Mouse (Mus musculus): ENCODE results near the gene Pld5.
"Not testable (repeated sequence)": the region's sequence is repeated elsewhere in the genome, so short reads cannot be mapped to it uniquely, and the experiment has no call there.

The Pld5 gene

DNA sequence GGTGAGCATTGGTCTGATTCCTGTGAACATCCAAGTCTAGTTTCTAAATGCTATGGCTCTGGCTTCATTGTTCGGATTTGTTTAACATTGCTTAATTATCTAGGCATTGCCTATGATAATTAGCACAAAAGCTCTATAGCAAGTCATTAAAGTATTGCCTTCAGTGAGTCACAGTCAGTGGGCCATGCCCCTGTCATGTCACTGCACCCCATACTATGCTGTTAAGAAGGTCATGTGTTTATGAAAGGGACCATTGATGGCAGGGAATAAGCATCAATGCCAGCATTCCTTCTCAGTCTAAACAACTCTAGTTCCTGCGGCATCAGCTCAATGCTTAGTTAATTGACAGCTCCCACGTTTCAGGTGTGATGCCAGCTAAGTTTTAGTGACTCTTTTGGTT, 239.1 kb downstream of the Pld5 start:
- DNase-seq, result no peak

DNA sequence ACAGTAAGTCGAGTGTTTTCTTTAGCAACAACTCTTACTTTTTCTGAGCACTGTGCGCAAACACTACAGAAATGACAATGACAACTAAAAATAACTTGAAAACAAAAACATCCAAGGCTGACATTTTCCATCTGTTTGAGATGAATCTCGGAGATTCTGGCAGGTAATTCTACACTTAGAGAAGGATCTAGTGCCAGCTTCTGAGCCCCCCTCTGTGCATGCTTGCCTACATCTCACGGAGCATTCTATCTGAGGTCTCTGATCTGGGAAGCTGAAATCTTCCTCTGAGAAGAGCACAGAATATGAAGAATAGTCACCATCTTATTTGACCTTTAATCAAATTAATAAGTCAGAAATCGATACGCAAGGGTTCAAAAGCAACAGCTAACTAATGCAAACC, 240.4 kb downstream of the Pld5 start:
- DNase-seq, result no peak

DNA sequence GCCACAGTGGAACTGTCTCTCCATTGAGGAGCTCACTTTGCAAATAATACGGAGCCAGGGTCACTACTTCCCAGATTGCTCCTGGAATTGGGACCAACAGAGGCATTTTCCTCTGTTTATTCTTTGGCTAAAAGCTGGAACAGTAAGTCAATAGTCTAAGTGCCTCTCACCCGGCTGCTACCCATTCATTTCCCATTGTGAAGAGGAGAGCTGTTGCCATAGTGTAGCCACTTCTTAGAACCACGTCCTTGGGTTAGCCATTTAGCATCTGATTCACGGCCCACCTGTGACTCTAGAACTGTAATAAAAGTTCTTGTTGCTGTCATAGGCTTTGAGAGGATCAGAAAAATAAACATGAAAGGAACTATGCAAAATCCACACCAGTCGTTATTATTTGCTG, 241.4 kb downstream of the Pld5 start:
- DNase-seq, result peak; percentile 14 to 38

DNA sequence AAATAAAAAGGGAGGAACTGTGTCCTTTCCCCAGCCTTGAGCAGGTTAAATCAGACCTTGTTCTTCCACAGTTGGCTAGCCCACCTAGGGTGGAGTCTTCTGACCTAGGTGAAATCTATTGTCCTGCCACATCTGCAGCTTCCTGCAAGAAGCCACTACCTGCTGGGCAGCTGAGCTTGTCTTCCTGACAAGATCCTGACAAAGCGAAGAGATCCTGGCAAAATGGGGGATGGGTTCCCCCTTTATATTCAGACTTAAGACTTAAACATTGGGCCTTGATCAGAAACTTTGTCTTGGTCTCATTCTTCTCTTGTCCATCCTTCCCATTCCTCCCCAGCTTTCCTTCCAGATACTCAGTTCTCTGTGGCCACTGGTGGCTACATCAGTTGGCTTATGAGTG, 246.0 kb downstream of the Pld5 start:
- DNase-seq, result no peak

DNA sequence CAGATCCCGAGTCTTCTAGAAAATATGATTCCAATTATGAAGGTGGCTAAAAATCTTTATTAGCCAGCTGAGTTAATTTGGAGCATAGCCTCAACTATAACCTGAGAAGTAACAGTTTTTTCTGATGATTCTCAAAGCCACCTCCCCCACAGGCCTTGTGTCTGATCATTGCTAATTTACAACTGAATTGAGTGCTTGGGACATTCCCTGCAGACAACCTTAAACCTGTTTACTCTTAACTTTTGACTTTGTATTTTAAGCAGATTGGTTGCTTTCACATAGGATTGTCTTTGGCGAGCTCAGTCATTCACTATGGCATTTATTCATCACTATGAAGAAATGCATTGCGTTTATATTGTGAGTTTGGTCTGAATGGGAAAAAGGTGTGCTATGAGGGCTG, 246.7 kb downstream of the Pld5 start:
- no peak for DNase-seq

DNA sequence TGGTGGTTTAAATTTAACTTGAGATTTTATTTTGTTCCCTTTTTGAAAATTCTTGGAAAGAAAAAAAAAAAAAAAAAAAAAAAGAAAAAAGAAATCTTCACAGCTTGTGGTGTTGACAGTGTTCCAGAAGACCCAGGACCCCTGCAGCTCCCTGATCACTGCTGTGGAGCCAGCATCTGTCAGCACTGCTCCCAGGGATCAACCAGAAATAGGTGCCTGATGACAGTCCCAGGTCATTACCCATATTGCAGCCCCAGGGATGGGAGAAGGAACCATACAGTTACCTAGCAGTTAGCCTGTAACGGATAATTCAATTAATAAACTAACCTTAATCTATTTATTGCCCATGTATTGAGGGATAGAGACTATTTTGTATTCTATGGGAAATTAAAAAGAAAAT, 250.6 kb downstream of the Pld5 start:
- DNase-seq, result no peak

DNA sequence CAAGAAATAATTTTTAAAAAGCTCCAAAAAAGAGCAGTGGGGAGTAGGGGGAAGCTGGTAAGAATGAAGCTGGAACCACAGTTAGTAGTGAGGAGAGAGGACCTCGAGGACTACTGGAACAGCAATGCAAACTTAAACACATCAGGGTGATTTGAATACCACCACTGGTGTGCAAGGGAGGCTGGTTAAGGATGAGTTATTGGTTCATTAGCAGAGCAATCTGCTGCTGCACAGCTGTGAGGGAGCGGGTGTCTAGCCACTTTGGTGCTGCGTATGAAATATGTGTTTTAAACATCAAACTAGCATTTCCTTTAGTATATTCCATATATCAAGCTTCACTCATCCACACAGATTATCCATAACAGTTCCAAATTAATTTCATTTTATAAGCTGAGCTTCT, 256.6 kb downstream of the Pld5 start:
- DNase-seq, result no peak

DNA sequence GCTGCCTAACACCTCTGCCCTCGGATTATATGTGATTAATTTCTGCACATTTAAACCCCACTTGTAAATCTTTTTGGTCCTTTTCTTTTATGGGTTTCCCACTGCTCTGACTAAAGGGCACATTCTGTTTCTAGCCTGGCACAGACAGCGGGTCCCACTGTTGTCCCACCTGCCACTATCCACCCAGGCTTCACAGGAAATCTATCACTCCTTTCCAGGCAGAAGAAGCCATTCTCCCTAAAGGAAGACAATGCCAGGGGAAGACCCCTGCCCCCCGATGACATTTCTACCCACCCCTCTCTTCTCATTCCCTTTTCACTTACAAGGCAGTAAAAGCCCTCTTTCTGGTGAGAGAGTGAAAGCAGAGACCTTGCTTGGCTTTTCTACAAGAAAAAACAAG, 259.0 kb downstream of the Pld5 start:
- DNase-seq, result no peak

DNA sequence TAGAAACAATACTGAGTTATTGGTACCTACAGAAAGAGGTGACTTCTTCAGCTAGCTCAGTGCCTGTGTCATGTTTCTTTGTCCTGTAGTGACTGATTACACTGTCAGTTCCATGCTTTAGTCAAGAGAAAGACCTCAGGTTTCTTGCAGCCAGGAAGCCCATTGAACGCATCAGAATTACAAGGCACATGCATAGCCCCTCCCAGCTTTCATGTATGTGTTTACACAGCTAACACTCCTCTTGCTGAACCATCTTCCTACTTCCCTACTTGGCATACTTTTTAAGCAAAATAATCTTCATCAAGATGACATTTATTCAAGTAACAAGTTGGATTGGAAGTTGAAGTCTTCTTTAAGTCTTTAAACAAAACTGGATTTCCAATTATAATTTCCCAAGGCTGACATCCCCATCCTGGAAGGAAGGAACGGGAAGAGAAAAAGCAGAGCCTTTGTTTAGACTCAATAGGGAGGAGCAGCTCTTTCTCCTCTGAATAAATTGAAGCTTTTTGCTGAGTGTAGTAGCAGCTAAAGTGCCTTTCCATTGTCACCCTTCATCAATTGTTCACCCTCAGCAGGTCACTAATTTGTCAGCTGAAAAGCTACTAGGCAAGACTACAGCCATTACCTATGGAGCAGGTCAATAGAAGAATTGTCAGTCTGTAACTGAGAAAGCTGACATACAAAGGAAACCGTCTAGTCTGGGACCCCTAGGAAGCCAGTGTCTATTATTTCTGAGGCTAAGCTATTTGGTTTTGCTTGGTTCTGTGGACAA, 261.4 kb downstream of the Pld5 start:
- DNase-seq, result no peak

DNA sequence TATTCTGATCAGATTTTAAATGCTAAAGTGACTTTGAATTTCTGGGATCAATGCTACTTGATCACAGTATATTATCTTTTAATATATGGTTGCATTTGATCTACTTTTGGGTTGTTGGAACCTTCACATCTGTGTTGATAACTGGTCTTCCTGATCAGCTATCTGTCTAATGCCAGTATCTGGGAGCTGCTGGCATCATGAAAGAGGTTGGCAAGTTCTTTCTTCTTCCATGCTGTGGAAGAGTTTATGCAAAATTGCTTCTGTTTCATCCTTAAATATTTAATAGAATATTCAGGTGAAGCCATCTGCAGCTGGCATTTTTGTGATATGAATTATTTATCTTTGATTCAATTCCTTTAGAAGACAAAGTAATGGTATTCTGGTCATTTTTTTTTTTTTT, 263.6 kb downstream of the Pld5 start:
- no peak for DNase-seq

DNA sequence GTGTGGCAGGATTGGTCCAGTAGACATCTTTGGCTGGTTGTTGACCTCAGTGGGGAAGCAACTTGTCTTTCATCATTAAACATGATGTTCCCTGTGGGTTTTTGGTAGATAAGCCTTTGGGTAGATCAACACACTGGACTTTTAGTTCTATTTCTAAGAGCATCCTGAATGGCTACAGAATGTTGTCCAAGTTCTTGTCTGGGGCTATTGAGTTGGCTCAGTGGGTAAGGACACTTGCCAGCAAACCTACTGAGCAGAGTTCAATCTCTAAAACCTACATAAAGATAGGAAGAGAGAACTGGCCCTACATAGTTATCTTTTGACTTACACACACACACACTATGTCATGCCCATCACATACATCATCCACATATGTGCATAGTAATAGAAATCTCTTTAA, 264.0 kb downstream of the Pld5 start:
- no peak for DNase-seq

DNA sequence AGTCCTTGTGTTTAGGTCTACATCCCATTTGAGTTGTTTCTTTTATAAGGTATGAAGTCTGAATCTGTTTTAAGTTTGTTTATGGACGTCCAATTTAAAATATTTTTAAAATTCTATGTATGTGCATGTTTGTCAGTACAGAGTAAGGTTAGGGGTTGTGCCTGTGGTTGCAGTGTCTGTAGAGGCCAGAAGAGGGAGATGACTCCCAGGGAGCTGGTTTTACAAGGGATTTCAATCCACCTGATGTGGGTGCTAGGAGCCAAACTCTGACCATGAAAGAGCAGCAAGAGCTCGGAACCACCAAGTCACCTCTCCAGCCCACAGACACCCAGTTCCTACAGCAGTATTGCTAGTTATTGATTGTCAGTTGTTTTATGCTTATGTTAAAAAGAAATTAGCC, 266.7 kb downstream of the Pld5 start:
- no peak for DNase-seq

DNA sequence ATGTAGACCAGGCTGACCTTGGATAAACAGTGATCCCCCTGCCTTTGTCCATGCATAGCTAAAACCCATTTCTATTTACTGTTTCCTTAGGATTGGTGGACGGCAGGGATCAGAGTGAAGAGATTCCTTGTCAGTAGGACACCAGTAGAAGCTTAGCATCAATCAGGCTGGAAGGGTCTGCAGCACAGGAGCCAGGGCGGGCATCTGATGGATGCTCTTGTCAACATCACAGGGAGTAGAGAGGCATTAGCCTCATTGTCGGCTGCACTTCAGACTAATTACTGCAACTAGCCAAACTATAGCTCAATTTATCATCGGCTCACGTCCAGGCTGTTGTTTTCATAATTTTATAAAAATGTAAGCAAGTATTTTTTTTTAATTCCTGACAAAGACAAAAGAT, 274.5 kb downstream of the Pld5 start:
- no peak for DNase-seq

DNA sequence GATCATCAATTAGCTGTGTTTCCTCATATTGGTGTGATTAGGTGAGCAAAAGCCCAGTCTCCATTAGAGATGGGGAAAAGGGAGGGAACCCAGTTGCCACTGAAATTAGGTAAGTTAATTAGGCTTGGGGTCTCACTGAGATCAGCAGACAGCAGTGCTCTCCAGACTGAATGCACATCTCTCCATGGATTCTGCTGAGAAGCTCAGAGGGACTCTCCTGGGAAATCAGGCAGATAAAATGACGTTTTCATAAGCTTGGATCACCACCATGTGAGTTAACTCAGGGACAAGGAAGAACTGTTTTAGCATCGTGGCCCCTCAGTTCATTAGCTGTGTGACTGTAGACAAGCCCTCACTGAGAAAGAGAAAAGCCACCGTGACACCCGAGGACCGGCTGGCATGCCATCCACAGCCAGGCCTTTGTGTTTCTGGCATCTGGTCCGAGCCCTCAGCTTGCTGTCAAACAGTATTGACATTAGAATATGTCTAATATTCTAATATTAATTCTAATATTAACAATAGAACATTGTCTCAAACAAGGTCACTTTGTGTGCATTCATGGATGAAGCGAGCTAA, 277.9 kb downstream of the Pld5 start:
- DNase-seq, result no peak

DNA sequence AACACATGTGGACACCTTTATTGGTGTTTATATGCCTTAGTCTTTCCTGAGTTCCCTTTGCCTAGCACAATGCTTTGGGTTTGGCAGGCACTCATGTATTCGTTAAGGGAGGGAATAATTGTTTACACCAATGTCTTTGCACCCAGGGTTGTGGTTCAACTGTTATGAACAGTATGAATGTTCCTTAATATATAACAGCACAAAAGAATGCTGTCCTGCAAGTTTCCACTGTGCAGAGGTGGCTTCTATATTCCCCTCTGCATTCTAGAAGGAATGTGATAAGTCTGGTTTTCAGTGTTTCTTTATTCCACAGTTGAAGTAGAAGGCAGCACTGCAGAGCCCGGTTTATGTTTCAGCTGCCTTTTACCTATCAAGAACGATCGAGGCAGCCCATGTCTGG, 286.2 kb downstream of the Pld5 start:
- DNase-seq, result peak in 1 of 2 experiments; percentile 30

DNA sequence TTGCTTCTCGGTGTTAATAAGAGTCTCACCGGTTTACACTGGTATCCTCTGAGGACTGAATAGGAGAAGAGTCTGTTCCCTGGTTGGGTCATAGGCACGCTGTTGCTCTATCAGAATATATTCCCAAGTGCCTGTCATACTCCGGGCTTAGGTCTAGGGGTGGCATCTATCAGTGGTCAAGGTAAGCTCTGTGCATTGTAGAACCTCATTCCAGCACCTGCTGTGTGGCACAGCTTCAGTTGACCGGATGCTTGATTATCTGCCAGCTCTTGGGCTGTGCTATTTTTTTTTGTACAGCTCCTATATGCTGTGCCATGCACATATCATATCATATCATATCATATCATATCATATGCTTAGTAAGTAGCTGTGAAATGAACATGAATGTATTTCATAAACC, 286.7 kb downstream of the Pld5 start:
- DNase-seq, result no peak

DNA sequence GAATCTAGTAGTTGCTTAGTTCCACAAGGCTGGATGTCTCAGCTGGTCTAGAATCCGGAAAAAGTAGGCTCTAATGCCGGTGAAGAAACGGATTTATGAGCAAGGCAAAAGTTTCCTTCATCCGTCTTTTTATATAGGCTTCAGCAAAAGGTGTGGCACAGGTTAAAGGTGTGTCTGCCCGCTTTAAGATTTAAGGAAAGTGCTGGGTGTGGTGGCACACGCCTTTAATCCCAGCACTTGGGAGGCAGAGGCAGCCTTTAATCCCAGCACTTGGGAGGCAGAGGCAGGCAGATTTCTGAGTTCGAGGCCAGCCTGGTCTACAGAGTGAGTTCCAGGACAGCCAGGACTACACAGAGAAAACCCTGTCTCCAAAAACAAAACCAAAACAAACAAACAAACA, 296.1 kb downstream of the Pld5 start, which contains the start of gene Rbm8a2:
TSS of gene Rbm8a2 (minus strand) at position 101 of the 400 bp plus-strand sequence.
- DNase-seq, result not testable (repeated sequence)

DNA sequence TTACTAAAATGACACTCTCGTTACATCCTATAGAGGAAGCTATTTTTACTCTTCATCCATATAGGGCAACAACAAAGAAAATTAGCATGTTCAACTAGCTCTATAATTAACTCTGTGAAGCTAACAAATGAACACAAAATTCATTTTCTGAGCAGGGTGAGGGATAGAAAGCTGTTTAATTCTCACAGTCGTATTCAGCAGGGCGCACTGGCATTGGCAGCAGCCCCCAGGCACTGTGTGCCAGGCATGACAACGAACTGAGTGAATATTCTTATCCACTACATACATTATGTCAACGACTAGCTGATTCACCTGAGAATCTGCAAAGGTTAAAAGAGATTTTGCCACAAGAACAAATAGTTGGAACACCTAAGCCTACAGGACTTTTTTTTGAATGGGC, 304.4 kb downstream of the Pld5 start:
- no peak for DNase-seq

DNA sequence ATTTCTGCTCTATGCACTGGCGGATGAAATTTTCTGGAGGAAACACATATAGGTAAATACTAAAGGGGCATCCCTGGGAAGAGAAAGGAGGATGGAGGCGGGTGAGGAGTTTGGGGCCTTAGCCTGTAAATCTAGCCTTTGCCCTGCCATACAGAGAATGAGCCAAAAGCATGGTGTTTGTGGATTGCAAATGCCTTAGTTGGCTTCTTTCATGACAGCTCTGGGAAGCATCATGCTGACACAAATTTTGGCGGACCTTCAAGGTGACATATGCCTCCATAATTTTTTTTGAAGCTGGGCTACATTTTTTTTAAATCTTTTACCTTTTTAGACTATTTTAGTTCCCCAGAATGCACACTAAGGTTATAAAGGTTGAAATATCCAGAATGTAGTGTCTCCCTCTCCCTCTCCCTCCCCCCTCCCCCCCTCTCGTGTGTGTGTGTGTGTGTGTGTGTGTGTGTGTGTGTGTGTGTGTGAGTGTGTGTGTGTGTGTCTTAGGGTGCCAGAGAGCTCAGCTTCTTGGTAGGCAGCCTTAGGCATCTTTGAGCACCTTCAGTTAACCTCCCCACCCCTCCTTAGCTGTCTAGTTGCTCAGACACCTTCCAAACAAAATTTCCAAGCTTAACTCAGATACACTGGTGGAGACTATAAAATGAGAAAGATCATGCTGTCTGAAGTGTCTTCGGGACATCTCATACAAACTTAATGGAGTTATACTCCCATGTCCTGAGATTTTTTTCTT, 307.9 kb downstream of the Pld5 start:
- DNase-seq, result no peak

DNA sequence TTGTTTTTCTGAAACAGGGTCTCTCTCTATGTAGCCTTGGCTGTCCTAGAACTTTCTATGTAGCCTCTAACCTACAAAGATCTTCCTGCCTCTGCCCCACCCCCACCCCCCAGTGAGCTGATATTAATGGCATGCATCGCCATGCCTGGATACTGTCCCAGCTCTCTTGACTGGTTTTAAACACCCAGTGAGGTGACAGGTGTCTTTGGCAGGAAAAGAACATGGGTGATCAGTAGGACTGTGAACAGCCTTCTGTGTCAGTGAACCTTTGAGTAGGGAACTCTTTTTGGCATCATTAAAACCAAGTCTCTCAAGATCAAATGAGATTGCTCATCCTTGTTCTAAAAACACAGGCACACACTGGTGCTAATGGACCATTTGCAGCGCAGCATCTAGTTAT, 313.3 kb downstream of the Pld5 start:
- DNase-seq, result no peak

DNA sequence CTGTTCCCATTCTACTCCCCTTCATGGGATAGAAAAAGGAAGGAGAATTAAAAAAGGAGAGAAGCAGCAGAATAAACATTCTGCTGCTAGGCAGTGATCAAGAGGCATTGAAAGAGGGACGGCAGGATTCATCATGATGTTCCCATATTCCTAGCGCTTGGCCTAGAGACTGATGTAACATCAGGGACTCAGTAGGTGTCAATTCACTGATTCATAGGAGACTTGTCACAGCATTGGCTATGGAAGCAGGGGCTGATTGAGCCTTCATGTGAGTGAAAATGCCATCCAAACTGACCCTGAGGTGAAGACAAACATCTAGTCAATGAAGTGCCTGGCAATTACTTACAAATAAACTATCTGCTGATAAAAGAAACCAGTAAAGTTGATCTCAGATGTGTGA, 324.3 kb downstream of the Pld5 start:
- no peak for DNase-seq

DNA sequence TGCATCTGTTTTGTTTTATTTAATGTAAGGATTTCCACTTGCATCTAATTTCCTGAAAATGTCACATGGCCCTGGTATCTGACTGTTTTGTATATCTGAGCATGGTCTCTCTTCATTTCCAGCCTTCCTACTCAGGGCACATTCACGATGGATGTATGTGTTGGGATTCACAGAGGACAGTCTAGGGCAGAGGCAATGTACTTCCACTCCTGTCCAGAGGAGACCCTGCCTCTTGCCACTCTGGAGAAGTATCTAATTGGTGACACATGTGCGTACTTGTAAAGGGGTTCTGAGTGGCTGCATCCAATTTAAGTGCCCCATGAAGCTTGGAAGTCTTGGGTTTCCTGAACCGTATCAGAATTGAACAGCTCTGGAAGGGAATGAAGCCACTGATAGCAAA, 324.7 kb downstream of the Pld5 start:
- DNase-seq, result no peak

DNA sequence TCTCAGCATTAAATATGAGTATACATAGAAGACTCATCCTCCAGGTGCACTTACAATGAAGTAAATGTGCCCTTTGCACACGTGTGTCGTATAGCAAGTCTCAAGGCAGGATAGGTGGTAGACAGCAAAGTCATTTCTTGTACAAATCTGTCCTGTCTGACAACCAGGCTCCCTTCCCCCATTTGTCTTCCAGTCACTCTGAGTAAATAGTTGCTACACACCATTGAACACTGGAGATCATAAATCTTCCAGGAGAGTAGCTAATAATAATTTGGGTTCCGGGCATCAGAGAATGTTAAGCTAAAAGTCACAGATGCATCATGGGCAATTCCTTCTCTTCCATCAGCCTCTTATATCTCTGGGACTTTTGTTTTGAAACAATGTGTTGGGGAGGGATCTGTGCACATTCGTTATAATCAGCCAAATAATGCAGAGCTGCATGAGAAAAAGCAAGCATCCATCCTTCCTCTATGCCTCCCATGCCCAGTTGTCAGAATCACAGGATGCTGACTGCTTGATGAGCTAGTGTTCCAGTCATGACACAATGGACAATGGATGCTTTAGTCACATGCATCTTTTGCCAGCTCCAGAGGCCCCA, 328.3 kb downstream of the Pld5 start:
- no peak for DNase-seq

DNA sequence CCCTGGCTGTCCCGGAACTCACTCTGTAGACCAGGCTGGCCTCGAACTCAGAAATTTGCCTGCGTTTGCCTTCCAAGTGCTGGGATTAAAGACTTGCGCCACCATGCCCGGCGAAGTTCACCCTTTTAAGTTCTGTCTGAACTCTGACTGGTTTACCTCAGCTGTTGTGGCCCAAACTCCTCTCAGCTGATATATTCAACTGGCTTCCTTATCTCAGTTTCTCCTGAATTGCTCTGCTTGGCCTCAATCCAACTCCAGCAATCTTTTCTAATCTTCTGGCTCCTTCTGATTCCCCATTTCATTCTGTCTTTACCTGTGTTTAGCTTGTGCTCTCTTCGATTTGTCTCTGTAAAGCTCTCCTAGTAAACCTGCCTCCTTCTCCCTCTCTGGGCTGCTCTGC, 331.9 kb downstream of the Pld5 start:
- no peak for DNase-seq

All from lung, adult 18-20 months (tissue).